Mouse (Mus musculus): ENCODE measurements at regions not wholly inside any gene's neighbourhood (a gene's known extent, or its start where the extent isn't known, plus 50 kb on each side); places are given as distances from the start of the nearest gene placed in this dataset.

DNA sequence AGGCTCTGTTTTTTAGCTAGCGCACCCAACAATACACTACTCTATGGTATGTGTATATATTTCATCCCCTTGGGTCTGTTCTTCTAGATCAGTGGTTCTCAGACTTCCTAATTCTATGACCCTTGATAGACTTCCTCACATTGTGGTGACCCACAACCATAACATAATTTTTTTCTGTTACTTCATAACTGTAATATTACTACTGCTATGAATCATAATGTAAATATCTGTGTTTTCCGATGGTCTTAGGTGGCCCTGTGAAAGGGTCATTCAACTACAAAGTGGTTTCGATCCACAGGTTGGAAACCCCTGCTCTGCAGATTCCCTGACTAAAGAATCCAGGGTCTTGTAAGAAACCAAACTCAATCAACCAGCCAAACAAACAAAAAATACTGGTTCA lies 220.8 kb downstream of the Opa1 start:
- peak; percentile 28; the same call in 1 of the 2 replicates for TF ChIP-seq JUND (conservative IDR thresholded peaks at IDR 0.05; ENCODE audit: low read depth, low read length)
- TF ChIP-seq POLR2AphosphoS2 (IDR thresholded peaks at IDR 0.05; ENCODE audit: low read depth, low read length), result no peak
- no peak; the same call in 1 of the 2 replicates for TF ChIP-seq MEF2A (IDR thresholded peaks at IDR 0.05; ENCODE audit: borderline replicate concordance, low read depth, low read length)
- TF ChIP-seq E2F4 (IDR thresholded peaks at IDR 0.05; ENCODE audit: insufficient replicate concordance, low read depth, low read length), result no peak
- TF ChIP-seq POLR2A (IDR thresholded peaks at IDR 0.05; ENCODE audit: low read depth, low read length), result no peak
- TF ChIP-seq NELFE (IDR thresholded peaks at IDR 0.05; ENCODE audit: low read depth, low read length), result no peak
- no peak for TF ChIP-seq NRF1 (IDR thresholded peaks at IDR 0.05; ENCODE audit: low read depth, low read length)
- TF ChIP-seq TBP (conservative IDR thresholded peaks at IDR 0.05; ENCODE audit: low read depth, low read length), result no peak
- no peak for TF ChIP-seq MAX (IDR thresholded peaks at IDR 0.05; ENCODE audit: low read length)
- no peak for TF ChIP-seq CTCF (conservative IDR thresholded peaks at IDR 0.05 in 1 of 2, IDR thresholded peaks at IDR 0.05 in 1 of 2; ENCODE audit: low read depth in 2 of 2, low read length in 2 of 2)
- TF ChIP-seq ETS1 (conservative IDR thresholded peaks at IDR 0.05; ENCODE audit: low read depth, low read length), result no peak
- TF ChIP-seq RCOR1 (conservative IDR thresholded peaks at IDR 0.05; ENCODE audit: low read depth, low read length), result 0 out of 2 replicates have a peak, but pooled peaks have one; percentile 51

Measured in CH12.LX (cell line).